ENCODE assay signal across 23 mouse cellular contexts in genomic region chr16:52263751-52264150, GRCm38 (mm10).
"Had no signal": no experiment of that assay in that cellular context is flagged by ENCODE, and none has a peak within 500 bp of the region (broad histone marks: within the 10 kb centered on the region; RNA-seq: fewer than 3 reads in every experiment).

No protein-coding gene starts in this region.

- H3K4me3 ChIP-seq: heart, adult 2 months; heart, embryonic 13.5 days; heart, embryonic 15.5 days; hindbrain, embryonic 13.5 days; hindbrain, embryonic 15.5 days; limb, embryonic 13.5 days; limb, embryonic 15.5 days; liver, embryonic 12.5 days had no signal

- H3K4me2 ChIP-seq: heart, embryonic 11.5 days; heart, embryonic 13.5 days; heart, embryonic 15.5 days; hindbrain, embryonic 13.5 days; hindbrain, embryonic 15.5 days; limb, embryonic 13.5 days; limb, embryonic 15.5 days; liver, embryonic 12.5 days had no signal

- H3K27ac ChIP-seq: heart, adult 2 months; heart, embryonic 13.5 days; heart, embryonic 15.5 days; hindbrain, embryonic 13.5 days; hindbrain, embryonic 15.5 days; hindbrain, postnatal 0 days; kidney, postnatal 0 days; limb, embryonic 13.5 days; limb, embryonic 15.5 days; liver, embryonic 12.5 days; liver, embryonic 14.5 days had no signal

- H3K9me3 ChIP-seq: heart, embryonic 13.5 days; heart, embryonic 15.5 days; hindbrain, embryonic 13.5 days; hindbrain, embryonic 15.5 days; limb, embryonic 13.5 days; limb, embryonic 15.5 days; liver, embryonic 12.5 days had no signal

- ATAC-seq: hindbrain, postnatal 0 days; intestine, embryonic 16.5 days; liver, embryonic 12.5 days had no signal

- H3K36me3 ChIP-seq: heart, embryonic 15.5 days; hindbrain, embryonic 15.5 days had no signal

- H3K9ac ChIP-seq: heart, embryonic 13.5 days; heart, embryonic 15.5 days; hindbrain, embryonic 13.5 days; hindbrain, embryonic 15.5 days; limb, embryonic 13.5 days; limb, embryonic 15.5 days; liver, embryonic 12.5 days; liver, embryonic 14.5 days had no signal

- DNase-seq: gastrocnemius, postnatal 14 days; gastrocnemius, postnatal 36 days; heart, adult 11 months; heart, adult 2 months; heart, postnatal 14 days; heart, postnatal 36 days; kidney, postnatal 25 days; layer of hippocampus, adult 9-11 months; layer of hippocampus, postnatal 36 days; left cerebral cortex, postnatal 4 days; lung, adult 18-20 months had no signal

- H3K27me3 ChIP-seq: heart, embryonic 13.5 days; heart, embryonic 15.5 days; hindbrain, embryonic 13.5 days; hindbrain, embryonic 15.5 days; limb, embryonic 13.5 days; limb, embryonic 15.5 days; liver, embryonic 12.5 days had no signal

- H3K4me1 ChIP-seq: heart, embryonic 13.5 days; heart, embryonic 15.5 days; hindbrain, embryonic 13.5 days; hindbrain, embryonic 15.5 days; limb, embryonic 13.5 days; limb, embryonic 15.5 days; liver, embryonic 12.5 days had no signal
